Mouse (Mus musculus) neural tube, embryonic 11.5 days (tissue): ENCODE results near the gene Emc10. TPM values are rescaled to one million over a fixed set of nuclear protein-coding genes. Genes with fewer than 3 reads are reported as not detected.
A peak's percentile ranks its signal among the peaks of the same experiment; 100 is the strongest.

Source experiments
- ATAC-seq: fragments of 200-750 bp; cut with Nextera tagmentation; 2 replicates; pipeline ENCODE4 v1.8.0; 2017; ENCODE audit warnings: moderate number of reproducible peaks, mild to moderate bottlenecking, moderate TSS enrichment, moderate library complexity; ENCODE audit not compliant: insufficient read depth, low FRiP score, low TSS enrichment
- DNase-seq: peaks from one replicate; pipeline ENCODE4 v3.0.0-alpha.2; 2015; ENCODE audit warnings: low spot score
- H3K27ac ChIP-seq: fragments of 300-500 bp; sonication (generic); 2 replicates; pipeline ENCODE4 v1.5.1; 2014; ENCODE audit warnings: low read depth, mild to moderate bottlenecking, low read length
- H3K27me3 ChIP-seq: fragments of 300-500 bp; sonication (generic); 2 replicates; pipeline ENCODE4 v1.6.1; 2014; ENCODE audit warnings: mild to moderate bottlenecking, low read length, mixed read lengths; ENCODE audit not compliant: control insufficient read depth, insufficient read depth
- H3K36me3 ChIP-seq: fragments of 300-500 bp; sonication (generic); 2 replicates; pipeline ENCODE4 v1.6.1; 2014; ENCODE audit warnings: mild to moderate bottlenecking, low read length, moderate library complexity, mixed read lengths; ENCODE audit not compliant: control insufficient read depth, insufficient read depth
- H3K4me1 ChIP-seq: fragments of 300-500 bp; sonication (generic); 2 replicates; pipeline ENCODE4 v1.6.1; 2014; ENCODE audit warnings: low read length, mixed read lengths; ENCODE audit not compliant: control insufficient read depth, insufficient read depth
- H3K4me2 ChIP-seq: fragments of 300-500 bp; sonication (generic); 2 replicates; pipeline ENCODE4 v1.6.1; 2014; ENCODE audit warnings: low read depth, mild to moderate bottlenecking, moderate library complexity
- H3K4me3 ChIP-seq: fragments of 300-500 bp; sonication (generic); 2 replicates; pipeline ENCODE4 v1.5.1; 2014; ENCODE audit warnings: low read depth, low read length
- H3K9ac ChIP-seq: fragments of 300-500 bp; sonication (generic); 2 replicates; pipeline ENCODE4 v1.6.1; 2014; ENCODE audit warnings: mild to moderate bottlenecking, low read length
- H3K9me3 ChIP-seq: fragments of 300-500 bp; sonication (generic); 2 replicates; pipeline ENCODE4 v1.6.1; 2016; ENCODE audit warnings: low read length; ENCODE audit not compliant: control insufficient read depth
- WGBS: fragments of 180-500 bp; shearing (Covaris S2); extraction: QIAGEN DNeasy Blood & Tissue Kit; methylation state at CpG from one replicate; pipeline ENCODE4 v1.1.7; 2014; 5-methylcytosine and 5-hydroxymethylcytosine counted together
- polyA plus RNA-seq: library from polyadenylated mRNA; unstranded; fragments of >200 nt; fragmentation: Nextera tagmentation; extraction: Ambion mirVana; gene quantifications from 2 replicates; pipeline ENCODE4 v1.2.1, GENCODE M21; 2014

Emc10 gene
- polyA plus RNA-seq, 1 experiment from 2014 or later = 110 TPM

DNA sequence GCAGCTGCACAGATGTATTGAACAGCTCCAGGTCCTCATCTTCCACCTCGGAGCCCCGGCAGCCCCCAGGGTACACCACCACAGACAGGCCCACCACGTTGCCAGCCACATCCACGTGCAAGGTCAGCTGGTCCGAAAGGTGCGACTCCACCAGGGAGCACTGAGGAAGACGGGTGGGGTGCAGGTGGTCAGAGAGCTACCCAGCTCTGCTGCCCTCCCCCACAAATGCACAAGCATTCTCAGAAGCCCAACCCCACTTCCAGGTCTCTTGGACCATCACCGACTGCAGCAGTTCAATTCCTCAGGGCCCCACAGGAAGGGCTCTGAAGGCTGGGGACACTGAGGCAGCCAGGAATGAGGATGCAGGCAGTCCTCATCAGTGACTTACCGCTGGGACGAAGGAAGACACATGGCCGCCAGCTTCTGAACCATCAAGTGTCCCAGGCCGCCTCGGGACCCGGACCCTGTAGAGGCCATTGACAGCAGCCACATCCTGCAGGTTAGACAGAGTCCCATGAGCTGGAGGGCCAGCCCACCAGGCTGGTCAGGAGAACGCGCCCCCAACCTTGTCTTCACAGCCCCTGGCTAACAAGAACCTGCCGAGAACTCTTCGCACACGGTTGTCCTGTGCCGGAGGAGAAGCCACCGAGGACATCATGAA lies 4.0 kb downstream of the Emc10 start:
- no peak overlapping the region for H3K4me3 ChIP-seq
- H3K27me3 ChIP-seq = no peaks in the 10 kb centered on the region
- DNase-seq = no peak
- no peaks in the 10 kb centered on the region for H3K9me3 ChIP-seq
- H3K4me2 ChIP-seq = no peak overlapping the region
- WGBS = 94% methylated on average over 21 of the region's 21 CpGs
- H3K9ac ChIP-seq = no peak overlapping the region
- H3K36me3 ChIP-seq = peaks cover 10% of the 10 kb centered on the region
- ATAC-seq = no peak
- peaks cover 6% of the 10 kb centered on the region; the same call in 1 of the 2 replicates for H3K4me1 ChIP-seq
- no peak overlapping the region for H3K27ac ChIP-seq

DNA sequence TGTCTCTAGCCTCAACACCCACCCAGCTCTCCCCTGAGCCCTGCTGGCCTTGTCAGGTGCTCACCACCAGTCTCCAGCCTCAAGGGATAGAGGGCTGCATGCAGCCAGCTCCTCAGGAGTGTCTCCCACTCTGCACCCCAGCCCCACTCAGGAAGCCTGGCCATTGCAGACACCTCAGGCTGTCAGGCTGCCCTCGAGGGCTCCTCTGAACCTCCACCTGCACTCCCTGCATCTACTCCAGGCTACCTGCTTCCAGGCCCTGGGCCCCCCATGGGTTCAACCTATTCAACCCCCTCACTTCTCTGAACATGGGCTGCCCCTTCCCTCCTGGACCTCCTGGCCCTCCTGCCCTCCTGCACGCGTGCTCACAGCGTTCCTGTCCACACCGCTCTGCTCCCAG lies 4.9 kb downstream of the Emc10 start:
- peaks cover 6% of the 10 kb centered on the region; the same call in 1 of the 2 replicates for H3K4me1 ChIP-seq
- no peak overlapping the region for H3K4me2 ChIP-seq
- ATAC-seq (no peak), DNase-seq (no peak)
- no peak overlapping the region for H3K9ac ChIP-seq
- no peaks in the 10 kb centered on the region for H3K9me3 ChIP-seq
- WGBS = 99% methylated on average over 5 of the region's 5 CpGs
- no peaks in the 10 kb centered on the region for H3K27me3 ChIP-seq
- H3K36me3 ChIP-seq = peaks cover 10% of the 10 kb centered on the region
- H3K27ac ChIP-seq = no peak overlapping the region
- H3K4me3 ChIP-seq = no peak overlapping the region

DNA sequence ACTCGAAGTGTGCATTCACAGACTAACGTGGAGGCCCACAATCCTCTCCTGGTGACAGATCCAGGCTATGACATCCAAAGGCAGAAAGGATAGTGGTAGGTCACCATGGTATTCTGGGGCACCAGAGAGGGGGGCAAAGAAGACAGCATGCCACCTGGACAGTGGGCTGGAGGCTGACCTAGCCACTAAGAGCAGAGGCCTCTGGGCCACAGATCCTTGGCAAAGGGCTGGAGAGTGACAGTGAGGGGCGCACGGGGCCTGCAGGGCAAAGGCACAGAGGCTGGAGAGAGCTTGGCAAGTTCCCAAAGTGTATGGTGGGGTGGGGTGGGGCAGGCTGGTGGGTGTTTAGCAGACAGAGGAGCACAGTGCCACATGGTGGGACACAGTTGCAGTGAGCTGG lies 6.0 kb downstream of the Emc10 start:
- Histone ChIP-seq H3K9ac (no peak overlapping the region), H3K4me2 (no peak overlapping the region), H3K36me3 (peaks cover 10% of the 10 kb centered on the region), H3K4me3 (no peak overlapping the region), H3K9me3 (no peaks in the 10 kb centered on the region), H3K27me3 (no peaks in the 10 kb centered on the region), H3K27ac (no peak overlapping the region), H3K4me1 (peaks cover 2% of the 10 kb centered on the region; the same call in 1 of the 2 replicates)
- 89% methylated on average over 4 of the region's 4 CpGs for WGBS
- DNase-seq (no peak), ATAC-seq (no peak)

DNA sequence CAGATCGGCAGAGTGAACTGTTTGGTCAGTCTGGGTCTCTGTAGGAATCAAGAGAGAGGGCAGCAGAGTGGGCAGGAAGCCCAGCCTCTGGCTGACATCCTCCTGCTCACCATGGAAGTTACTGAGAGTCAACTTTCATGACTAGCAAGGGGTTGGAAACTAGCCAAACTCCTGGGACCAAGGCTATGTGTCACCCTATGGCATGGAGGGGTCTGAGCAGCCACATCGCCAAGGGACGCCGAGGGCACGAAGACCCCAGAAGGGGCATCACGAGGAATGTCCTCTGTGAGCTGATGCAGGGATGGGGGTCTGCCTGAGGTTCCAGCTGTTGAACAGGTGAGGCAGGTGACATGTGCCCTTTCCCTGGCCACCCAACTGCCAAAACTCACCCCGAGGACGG lies 7.8 kb downstream of the Emc10 start:
- H3K36me3 ChIP-seq = peaks cover 10% of the 10 kb centered on the region
- H3K4me2 ChIP-seq = no peak overlapping the region
- H3K27me3 ChIP-seq = no peaks in the 10 kb centered on the region
- WGBS = 94% methylated on average over 8 of the region's 8 CpGs
- no peak overlapping the region for H3K4me3 ChIP-seq
- no peak for DNase-seq
- H3K27ac ChIP-seq = no peak overlapping the region
- ATAC-seq = no peak
- H3K9me3 ChIP-seq = no peaks in the 10 kb centered on the region
- no peak overlapping the region for H3K9ac ChIP-seq
- H3K4me1 ChIP-seq = no peaks in the 10 kb centered on the region

DNA sequence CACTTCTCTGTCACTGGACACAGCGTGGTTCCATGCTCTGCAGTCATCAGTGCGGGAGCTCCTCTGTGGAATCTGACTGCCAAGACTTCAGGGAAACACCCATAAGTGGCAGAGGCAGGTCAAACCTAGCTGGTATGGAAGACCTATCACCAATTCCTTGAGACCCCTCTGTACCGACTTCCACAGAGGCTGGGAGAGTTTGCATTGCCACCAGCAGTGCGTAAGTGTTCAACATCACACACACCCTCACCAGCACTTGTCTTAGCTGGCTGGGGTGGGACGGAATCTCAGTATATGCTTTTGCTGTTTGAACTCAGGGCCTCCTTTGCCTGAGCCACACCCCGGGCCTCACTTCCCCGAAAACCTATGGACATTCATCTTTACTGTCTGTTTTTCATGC lies 8.4 kb downstream of the Emc10 start:
- ATAC-seq = no peak
- Histone ChIP-seq H3K36me3 (peaks cover 7% of the 10 kb centered on the region), H3K4me3 (no peak overlapping the region), H3K27ac (no peak overlapping the region), H3K4me2 (no peak overlapping the region), H3K9me3 (no peaks in the 10 kb centered on the region), H3K4me1 (no peaks in the 10 kb centered on the region), H3K9ac (no peak overlapping the region), H3K27me3 (no peaks in the 10 kb centered on the region)
- WGBS = 92% methylated on average over 7 of the region's 7 CpGs
- DNase-seq = no peak

DNA sequence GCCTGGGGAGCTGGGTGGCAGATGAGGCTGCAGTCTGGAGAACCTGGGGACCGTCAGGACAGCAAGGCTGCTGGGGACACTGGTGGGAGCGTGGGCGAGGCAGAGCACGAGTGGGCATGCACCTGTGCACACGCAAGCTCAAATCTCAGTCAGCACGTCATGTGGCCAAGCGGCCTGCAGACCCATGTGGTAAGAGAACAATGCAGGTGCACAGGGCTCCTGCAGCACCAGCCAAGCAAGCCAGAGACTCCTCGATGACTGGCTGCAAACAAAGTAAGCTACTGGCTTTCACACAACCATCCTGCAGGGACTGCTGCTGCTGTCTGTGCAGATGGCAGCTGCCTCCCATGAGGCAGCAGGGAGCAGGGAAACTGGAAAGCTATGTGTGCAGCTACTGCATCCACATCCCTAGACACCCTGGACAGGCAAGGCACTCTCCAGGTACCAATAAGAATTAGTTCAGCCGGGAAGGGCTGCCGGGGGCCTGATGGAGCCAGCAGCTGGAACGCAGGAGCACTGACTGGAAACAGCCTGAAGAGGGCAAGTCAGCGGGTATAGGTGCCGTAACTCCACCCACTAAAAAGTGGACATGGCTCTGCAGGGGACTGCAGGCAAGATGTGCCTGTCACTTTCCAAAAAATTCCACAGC lies 9.3 kb downstream of the Emc10 start:
- no peak overlapping the region for H3K4me3 ChIP-seq
- ATAC-seq (no peak), DNase-seq (no peak)
- H3K27me3 ChIP-seq = no peaks in the 10 kb centered on the region
- no peak overlapping the region for H3K9ac ChIP-seq
- H3K27ac ChIP-seq = no peak overlapping the region
- H3K4me1 ChIP-seq = no peaks in the 10 kb centered on the region
- 65% methylated on average over 13 of the region's 13 CpGs for WGBS
- H3K9me3 ChIP-seq = no peaks in the 10 kb centered on the region
- peaks cover 7% of the 10 kb centered on the region for H3K36me3 ChIP-seq
- H3K4me2 ChIP-seq = no peak overlapping the region

DNA sequence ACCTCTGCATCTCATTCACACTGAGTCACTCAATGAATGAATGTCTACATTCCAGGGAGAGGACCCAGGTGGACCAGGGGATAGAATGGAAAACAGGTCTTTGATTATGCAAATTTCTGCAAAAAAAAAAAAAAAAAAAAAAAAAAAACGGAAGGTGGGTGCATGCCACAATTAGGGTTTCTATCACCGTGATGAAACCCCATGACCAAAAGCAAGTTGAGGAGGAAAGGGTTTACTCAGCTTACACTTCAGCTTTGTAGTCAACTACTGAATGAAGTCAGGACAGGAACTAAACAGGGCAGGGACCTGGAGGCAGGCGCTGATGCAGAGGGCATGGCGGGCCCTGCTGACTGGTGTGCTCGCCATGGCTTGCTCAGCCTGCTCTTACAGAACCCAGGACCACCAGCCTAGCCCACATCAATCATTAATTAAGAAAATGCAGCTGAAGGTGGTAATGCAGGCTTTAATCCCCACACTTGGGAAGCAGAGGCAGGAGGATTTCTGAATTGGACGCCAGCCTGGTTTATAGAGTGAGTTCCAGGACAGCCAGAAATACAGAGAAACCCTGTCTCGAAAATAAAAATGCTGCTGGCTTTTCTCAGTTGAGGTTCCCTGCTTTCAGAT lies 10.6 kb downstream of the Emc10 start:
- Histone ChIP-seq H3K27ac (no peak overlapping the region), H3K4me1 (no peaks in the 10 kb centered on the region), H3K36me3 (0 out of 2 replicates have a peak, but pooled peaks cover 3% of the 10 kb centered on the region), H3K4me2 (no peak overlapping the region), H3K27me3 (no peaks in the 10 kb centered on the region), H3K4me3 (no peak overlapping the region), H3K9ac (no peak overlapping the region), H3K9me3 (no peaks in the 10 kb centered on the region)
- DNase-seq = no peak
- WGBS = 71% methylated on average over 7 of the region's 7 CpGs
- ATAC-seq = peak; percentile 50; the same call in 1 of the 2 replicates

DNA sequence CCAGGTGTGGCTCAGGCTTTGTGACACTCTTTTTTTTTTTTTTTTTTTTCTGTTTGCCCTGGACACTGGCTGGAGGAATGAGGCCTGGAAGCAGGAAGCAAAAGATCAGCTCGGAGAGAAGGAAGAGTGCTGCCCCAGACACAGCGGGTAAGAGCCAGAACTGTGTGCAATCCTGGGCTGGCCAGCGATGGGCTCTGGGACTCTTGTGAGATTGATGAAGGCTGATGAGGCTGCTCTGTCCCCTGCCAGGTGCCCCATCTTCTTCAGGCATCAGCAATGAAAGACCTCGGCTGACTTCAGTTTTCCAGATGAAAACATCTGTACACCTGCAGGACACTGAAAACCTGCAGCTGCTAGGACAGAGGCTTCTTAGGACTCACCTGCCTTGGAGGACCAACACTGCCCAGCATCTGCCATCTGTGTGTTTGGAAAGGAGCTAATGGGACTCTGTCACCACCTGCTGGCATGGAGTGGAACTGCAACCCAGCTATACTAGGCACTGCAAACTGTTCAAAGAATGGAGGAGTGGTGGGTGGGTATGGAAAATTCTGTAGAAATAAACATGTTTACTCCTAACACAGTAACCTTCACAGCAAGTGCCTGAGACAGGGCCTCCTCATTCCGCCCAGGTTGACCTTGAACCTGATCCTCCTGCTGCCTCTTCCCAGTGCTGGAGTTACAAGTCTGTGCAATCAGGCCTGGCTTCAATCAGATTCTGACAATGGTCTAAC lies 11.3 kb downstream of the Emc10 start:
- ATAC-seq = peak; percentile 75; the same call in 1 of the 2 replicates

More for the DNA sequence above, 11.3 kb downstream of the Emc10 start:
- peak; percentile 87 for DNase-seq
- no peak overlapping the region for H3K27ac ChIP-seq
- no peak overlapping the region for H3K9ac ChIP-seq
- no peaks in the 10 kb centered on the region for H3K9me3 ChIP-seq
- 0 out of 2 replicates have a peak, but pooled peaks cover 3% of the 10 kb centered on the region for H3K36me3 ChIP-seq
- 29% methylated on average over 5 of the region's 5 CpGs for WGBS
- no peak overlapping the region for H3K4me3 ChIP-seq
- no peaks in the 10 kb centered on the region for H3K27me3 ChIP-seq
- H3K4me1 ChIP-seq = no peaks in the 10 kb centered on the region
- H3K4me2 ChIP-seq = no peak overlapping the region
